Mouse (Mus musculus) CH12F3 (cell line): ENCODE measurements around the gene Zkscan2.

Experiments
- in situ Hi-C: fragments of 300-500 bp; cut with MboI; formaldehyde crosslinking; loops from 2 replicates; pipeline ENCODE4 v1.14.3; 2020; ENCODE audit warnings: low sequenced_read_pairs

Zkscan2 gene

DNA sequence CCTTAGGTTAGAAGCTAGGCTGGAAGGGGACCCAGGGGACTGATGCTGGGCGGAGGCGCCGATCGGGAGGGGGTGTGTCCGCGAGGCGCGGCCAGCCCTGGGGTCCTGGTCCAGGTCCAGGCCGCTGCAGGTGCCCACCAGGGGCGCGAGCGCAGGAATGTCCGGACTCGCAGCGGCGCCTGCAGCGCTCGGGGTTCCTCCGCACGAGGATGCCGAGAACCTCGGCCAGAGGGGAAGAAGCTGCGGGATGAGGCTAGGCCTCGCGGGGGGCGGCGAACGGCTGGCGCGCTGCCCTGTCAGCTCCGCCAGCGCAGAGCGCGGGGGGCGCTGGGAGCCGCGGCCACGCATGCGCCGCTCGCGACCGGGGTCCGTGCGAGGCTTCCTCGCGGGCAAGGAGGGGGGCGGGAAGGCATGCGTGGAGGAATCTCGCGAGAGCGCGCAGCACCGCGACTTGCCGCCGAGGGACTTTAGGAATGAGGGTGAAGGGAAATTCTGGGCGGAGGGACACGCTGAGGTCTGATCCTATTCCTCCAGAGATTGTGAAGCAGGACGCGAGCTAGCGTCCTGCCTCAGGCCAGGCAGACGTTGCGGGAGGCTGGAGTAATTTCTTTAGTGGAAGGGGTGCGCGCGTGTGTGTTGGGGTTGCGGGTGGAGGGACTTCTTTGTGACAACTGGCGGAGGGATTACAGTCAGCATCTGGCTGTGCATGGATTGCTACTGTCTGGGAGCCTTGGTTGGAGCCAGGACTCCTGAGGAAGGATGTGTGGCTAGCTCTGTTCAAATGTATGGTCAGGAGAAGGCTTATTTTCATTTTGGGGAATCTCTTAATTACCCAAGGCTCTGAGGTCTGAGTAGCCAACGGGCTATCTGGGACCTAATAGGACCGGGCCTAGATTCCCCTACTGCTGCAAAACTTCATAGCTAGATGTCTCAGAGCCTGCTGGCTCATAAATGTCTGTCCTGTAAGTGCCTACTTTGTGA lies at the start of gene Zkscan2:
Gene Zkscan2 (minus strand): TSS at position 211 of the 981 bp plus-strand sequence.
- in situ Hi-C loops, result loop anchor here (25.0 kb wide), 1 partner anchor 1887 kb away; no protein-coding TSS in a partner anchor

DNA sequence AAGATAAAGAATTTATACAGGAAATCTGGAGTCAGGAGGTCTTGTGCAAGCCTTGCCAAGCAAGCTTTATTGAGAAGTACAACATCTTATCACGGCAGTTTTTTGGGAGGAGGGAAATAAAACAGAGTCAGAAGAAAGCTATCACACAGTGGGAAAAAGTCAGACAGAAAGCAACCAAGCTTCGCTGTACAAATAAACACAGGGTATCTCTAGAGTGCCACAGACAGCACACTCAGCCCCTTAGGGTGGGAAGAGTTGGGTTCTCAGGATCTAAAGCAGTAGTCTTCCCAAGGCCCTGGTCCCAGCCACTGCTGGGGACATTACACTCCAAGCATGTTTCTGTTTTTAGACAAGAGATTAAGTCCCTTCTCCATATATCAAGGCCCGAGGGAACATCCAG lies 28.9 kb upstream of the Zkscan2 start:
- in situ Hi-C loops, result no loop called here

DNA sequence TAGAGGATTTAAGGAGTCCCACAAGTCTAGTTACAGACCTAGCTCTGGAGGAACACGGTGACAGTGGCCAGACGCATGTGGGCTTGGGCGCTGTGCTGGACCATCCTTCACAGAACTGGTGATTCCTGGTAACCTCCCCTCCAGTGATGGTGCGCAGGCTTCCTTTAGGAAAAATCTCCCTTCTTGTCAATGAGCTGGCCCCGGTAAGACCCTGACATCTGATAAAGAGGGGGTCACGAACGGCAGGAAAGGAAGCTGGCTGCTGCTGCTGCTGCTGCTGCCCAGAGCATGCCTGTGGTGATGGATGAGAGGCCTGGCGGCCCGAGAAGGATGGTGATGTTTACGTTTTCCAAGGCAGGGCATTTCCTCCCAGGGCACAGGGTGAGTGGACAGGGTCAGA lies 25.5 kb upstream of the Zkscan2 start:
- in situ Hi-C loops, result no loop called here

DNA sequence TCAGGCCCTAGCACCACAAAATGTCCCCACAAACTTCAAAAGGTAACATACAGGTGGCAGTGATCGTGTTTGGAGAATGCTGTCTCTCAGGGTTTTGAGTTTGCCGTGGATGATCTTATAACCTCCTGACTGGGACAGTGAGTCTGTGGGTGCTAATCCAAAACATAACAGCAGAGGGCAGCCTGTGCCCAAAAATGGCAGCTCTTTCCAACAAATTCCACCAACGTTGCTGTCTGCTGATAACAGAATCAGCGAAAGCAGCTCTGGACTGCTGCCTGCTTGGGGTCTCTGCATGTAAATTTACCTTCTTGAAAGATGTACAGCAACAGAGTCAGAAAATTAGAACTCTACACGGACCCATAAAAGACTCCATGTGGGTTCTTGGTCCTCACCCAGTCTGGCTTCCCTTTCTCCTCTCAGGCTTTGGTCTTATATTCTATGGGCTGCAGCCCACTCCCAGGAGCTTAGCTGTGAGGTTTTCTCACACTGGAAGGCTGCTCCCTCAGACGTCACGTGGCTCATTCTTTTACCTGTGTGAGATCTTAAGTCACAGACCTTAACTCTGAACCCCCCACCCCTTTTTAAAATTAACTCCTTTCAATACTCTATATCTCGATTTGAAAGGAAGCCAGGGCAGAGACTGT lies 24.1 kb upstream of the Zkscan2 start:
- in situ Hi-C loops, result loop anchor here (25.0 kb wide), 1 partner anchor 1863 kb away; no protein-coding TSS in a partner anchor

DNA sequence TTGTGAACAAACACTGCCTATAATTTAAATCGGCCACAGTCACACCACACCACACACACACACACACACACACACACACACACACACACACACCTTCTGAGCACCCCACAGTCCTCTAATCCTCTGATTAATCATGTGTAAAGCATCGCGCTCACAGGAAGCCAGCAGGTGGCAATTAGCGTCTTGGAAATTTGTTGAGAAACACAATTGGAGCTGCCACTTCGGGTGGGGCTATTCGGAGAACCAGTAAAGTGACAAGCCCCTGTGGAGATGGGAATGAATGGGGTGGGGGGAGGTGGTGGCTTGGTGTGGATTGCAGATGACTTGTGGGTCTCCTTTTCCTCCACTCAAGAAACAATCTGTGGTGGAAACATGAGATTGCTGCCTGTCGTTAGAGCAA lies 7.7 kb upstream of the Zkscan2 start:
- in situ Hi-C loops, result loop anchor here (25.0 kb wide), 1 partner anchor 1879 kb away; no protein-coding TSS in a partner anchor

DNA sequence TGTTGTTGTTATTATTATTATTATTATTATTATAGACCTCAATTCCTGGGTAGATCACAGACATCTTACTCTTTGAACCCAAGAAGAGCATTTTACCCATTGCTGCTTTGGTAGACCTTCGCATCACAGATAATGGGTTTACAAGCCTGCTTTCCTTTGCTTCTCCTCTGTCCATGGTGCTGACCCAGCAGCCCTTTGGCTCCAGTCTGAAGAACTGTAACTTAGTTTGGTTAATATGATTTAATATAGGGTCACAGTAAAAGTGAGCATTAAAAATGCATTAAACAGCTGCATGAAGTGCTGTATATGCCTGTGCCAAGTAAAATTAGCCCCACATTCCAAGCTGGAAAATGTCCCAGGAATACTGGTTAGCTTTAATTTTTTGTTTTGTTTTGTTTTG lies 3.1 kb upstream of the Zkscan2 start:
- in situ Hi-C loops, result loop anchor here (25.0 kb wide), 1 partner anchor 1884 kb away; no protein-coding TSS in a partner anchor

DNA sequence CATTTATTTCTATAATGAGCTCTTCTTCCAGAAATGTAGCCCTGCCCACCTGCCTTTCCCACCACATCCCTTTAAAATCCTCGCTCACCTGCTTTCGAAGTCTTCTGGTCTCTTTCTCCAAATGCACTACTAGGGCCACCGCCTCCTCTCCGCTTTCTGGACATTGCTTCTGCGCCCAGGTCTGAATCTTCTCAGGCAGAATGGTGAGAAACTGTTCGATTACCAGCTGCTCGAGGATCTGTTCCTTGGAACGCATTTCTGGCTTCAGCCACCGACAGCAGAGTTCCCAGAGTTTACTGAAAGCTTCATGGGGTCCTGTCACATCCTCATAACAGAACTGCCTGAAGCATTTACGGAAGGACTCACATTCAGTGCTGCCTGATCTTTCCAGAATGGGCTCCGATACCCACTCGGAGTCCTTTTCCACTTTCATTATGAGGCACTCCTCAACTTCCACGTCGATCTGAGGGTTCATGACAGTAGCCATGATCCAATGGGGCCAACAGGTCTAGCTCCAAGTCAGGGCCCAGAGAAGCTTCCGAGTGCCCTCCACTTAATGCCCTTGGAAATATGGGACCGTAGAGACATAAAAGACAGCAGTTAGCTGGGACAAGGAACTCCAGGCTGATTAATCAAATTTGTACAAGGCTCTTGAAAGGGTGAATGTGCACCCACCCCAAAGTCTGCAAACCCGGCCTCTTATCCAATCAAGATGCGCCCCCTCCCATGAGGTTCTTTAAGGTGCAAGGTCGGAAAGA lies 589 bp downstream of the Zkscan2 start:
- in situ Hi-C loops, result loop anchor here (25.0 kb wide), 1 partner anchor 1888 kb away; no protein-coding TSS in a partner anchor

DNA sequence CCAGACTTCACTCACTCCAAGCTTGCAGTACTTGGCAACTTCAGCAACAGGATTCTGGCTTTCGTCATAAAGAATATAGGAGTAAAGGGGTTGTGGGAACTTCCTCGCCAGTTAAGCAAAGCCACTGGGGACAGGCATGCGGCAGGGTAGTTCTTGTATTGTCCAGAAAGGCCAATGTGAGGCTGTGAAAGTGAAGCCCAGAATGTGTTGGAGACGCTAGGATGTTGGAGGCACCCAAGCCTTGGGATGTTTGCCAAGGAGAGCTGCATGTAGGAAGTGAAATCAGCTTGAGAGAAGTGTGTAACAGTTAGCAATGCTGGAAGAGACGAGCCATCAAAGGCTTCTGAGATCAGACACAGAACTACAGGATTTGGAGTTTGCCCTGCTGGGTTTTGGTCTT lies 12.5 kb downstream of the Zkscan2 start:
- in situ Hi-C loops, result no loop called here

DNA sequence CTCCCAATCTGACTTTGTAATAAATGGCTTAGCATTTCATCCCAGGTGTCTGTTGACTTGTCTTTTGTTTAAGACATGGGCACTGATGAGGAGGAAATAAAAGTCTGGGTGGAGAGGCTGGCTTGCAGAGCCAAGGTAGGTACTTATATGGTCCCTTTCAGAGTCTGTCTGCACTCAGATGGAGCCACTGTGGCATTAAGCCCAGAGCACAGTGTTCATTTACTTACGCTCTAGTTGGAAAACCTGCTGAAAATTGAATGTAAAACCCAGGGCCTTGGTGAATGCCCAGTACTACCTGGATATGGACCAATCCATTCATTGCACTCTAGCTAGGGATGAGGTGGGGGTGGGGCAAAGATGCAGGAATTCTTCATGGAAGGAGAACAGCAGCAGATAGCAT lies 32.3 kb downstream of the Zkscan2 start:
- in situ Hi-C loops, result loop anchor here (25.0 kb wide), 1 partner anchor 456 kb away; no protein-coding TSS in a partner anchor

DNA sequence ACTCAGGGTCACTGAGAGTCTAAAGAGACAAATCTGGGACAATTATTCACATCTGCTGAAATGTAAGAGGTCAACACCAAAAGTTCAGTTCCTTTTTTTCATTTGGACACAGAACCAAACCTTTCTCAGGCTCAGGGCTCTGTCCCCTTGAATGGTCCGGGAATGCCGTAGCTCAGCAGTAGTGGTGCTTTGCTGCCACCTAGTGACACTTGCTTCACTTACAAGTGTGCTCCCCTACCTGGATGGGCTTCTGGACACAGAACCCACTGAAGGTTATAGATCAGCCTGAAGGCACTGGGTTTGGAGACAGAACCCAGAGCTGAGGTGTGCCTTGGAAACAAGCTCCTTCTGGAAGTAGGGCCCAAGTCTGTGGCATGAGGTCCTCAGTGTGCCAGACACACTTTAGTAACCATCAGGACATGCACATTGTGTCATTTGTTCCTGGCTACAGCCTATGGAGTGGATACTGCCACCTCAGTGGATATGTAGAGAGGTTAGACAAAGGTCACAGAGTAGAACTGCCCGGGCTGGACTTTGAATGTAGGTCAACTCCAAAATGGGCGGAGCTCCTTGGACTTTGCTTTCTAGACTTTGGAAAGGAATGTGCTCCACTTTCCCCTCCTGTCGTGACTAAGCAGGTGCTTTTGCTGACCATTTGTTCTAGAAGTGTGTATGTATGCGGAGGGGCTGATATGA lies 34.4 kb downstream of the Zkscan2 start:
- in situ Hi-C loops, result loop anchor here (25.0 kb wide), 1 partner anchor 454 kb away; no protein-coding TSS in a partner anchor

DNA sequence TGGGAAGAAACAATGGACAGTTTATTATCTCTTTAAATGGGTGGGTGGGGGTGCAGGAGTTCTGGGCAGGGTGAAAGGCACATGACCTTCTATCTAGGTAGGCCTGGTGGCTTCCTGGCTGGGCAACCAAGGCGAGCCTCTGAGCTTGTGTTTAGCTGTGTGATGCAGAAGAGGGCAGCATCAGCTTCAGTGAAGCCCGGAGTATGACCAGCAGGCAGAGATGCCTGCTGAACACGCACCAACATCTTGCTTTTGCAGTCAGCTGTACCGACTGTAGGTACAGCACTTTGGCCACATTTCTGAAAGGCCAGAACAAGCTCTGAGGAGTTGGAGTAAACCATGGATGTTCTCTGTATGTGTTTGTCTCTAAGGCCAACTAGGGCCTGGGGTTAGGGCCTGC lies 36.7 kb downstream of the Zkscan2 start:
- in situ Hi-C loops, result loop anchor here (5.0 to 25.0 kb wide), 2 partner anchors 256 to 451 kb away; no protein-coding TSS in a partner anchor

DNA sequence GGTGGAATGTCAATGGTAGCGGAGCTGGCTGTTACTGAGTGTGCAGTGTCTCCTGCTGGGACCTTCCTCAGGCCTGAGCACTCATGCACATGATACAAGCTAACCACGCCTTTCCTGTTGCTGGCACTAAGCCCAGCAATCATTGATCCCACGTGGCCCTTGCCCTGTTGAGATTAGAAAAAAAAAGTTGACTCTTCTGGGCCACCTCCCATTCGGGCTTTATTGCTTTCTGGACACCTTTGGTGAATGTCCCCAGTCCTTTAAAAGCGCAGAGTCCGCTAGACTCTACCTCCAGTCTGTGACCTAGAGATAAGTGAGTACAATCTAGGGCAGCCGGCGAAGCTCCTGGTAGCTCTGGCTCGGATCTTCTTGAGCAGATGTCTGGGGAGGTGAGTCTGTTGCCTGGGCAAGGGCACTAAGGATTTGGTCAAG lies 38.2 kb downstream of the Zkscan2 start, which contains the start of gene Aqp8:
Gene Aqp8 (plus strand): TSS at position 222 of the 432 bp plus-strand sequence.
- in situ Hi-C loops, result loop anchor here (5.0 to 25.0 kb wide), 2 partner anchors 255 to 450 kb away; no protein-coding TSS in a partner anchor

DNA sequence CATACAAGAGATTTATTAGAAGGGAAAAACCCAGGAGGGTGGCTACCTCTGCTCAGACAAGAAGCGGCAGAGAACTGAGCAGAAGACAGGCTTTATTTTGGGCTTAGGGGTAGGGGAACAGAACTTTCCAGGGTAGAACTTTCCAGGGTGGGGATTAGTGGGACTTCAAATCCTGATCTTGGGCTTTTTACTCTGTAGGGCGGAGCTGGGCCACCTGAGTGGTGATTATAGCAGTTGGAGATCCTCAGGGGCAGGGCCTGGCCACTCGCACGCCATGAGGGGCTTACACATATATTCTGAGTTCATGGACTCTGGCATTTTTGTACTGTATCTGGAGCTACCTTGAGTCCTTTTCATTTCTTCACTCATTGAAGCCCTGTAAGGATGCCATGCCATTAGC lies 38.9 kb downstream of the Zkscan2 start:
- in situ Hi-C loops, result loop anchor here (5.0 to 25.0 kb wide), 2 partner anchors 254 to 449 kb away; no protein-coding TSS in a partner anchor

DNA sequence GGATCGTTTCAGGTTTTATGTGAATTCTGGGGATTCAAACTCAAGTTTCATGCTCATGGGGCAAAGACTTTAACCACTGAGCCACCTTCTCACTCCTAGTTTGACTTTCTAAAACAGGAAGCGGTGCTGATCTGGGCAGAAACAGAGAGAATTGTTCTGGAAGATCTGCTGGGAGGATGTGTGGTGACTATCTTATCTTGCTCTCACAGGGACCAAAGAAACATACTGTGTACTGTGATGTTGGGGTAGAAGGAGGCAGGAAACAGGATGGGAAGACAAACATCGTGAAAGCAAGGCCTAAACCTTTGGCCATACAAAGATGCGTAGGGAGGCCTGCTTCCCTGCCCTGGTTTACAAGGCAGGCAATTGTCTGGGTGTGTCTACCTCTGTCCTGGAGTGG lies 41.0 kb downstream of the Zkscan2 start:
- in situ Hi-C loops, result loop anchor here (25.0 kb wide), 1 partner anchor 447 kb away; no protein-coding TSS in a partner anchor

DNA sequence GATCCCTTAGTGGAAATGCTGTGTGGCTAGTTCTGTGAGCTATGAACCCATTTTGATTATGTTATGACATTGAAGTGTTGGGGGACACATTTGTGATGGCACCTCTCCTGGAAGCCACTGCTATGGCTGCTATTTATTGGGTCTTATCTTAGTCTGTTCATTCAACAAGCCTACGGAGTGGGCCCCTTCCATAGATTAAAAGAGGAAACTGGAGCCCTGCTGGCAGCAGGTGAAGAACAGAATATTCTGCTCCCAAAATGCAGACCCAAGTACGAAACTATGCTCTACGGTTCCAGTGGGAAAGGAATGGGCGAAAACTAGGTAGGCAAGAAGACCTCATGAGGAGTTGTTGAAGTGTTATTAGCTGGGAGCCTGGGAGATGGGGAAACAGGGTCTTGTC lies 41.9 kb downstream of the Zkscan2 start:
- in situ Hi-C loops, result loop anchor here (25.0 kb wide), 1 partner anchor 446 kb away; no protein-coding TSS in a partner anchor

DNA sequence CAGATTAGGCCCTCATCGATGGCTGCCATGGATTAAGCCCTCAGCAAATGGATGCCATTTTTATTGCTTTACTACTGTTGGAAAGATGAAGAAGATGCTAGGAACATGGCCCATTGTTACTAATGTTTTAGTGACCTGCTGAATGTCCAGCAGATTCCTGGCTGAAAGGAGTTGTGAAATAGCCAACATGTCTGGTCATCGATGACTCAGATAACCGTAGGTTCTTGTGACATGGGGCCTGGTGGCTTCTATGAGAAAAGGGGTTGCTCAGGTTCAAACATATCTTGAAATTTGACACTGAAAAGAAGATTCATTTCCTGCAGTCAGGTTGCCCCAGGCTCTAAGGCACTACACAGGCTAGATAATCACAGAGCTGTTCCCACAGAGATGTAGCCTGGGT lies 45.2 kb downstream of the Zkscan2 start:
- in situ Hi-C loops, result loop anchor here (25.0 kb wide), 1 partner anchor 443 kb away; no protein-coding TSS in a partner anchor

DNA sequence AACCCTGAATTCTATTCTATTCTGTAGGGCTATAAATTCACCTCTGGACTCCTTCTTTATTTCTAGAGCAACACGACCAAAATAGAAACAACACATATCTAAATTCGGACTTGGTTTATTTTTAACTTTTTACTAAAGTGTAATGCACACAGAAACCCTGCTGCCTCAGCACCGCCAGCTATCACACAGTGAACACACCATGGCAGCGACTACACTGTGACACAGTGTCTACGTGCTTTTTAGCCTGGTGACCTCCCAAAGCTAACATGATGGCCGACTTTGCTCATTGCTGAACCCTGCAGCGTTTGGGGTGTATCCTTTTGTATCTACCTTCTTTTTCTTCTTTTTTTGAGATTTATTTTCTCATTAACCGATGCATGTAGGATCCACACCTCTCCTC lies 47.2 kb downstream of the Zkscan2 start:
- in situ Hi-C loops, result loop anchor here (25.0 kb wide), 1 partner anchor 441 kb away; no protein-coding TSS in a partner anchor

DNA sequence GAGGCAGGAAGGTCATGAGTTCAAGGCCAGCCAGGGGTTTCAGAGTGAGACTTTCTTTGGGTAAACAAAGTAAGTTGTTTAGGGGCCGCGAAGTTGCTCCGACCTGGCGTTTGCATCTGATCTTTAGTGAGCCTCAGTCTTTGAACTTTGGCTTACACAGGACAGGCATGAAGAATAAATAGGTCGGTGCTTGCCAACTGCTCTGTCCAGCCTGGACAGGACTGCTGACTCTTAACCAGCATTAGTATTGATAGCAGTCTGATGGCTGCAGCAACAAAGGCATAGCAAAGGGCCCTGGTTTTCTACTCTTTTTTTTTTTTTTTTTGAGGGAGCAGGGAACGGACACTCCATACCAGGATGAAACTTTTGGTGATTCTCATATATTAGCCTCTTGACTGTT lies 47.7 kb downstream of the Zkscan2 start:
- in situ Hi-C loops, result loop anchor here (25.0 kb wide), 1 partner anchor 440 kb away; no protein-coding TSS in a partner anchor

DNA sequence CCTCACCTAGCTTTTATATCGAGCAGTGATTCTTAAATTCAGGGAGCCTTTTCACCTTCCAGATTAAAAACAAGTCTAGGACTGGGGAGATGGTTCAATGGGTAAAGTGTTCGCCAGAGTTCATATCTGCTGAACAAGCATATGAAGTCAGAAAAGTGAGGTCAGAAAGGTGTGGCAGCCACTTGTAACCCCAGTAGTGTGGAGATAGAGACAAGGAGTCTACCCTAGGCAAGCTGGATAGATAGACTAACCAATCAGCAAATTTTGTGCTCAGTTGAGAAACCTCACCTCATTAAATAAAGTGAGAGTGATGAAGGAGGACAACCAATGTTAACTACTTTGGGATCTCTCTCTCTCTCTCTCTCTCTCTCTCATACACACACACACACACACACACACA lies 49.7 kb downstream of the Zkscan2 start:
- in situ Hi-C loops, result loop anchor here (25.0 kb wide), 1 partner anchor 438 kb away; no protein-coding TSS in a partner anchor
